Mouse (Mus musculus) E14TG2a.4 (cell line): ENCODE results near the gene Rps29.
"Not testable (repeated sequence)": the region's sequence is repeated elsewhere in the genome, so short reads cannot be mapped to it uniquely, and the experiment has no call there.

Experiments used
- CTCF ChIP-seq: conservative IDR thresholded peaks from 2 replicates; pipeline ENCODE4 v1.5.1; 2014; ENCODE audit warnings: low read length
- POU5F1 ChIP-seq: IDR thresholded peaks from 2 replicates; pipeline ENCODE4 v1.6.1; 2014; ENCODE audit warnings: low read length, borderline replicate concordance

GRCm38 (mm10) chr12:69163586-69163985 is 4.6 kb upstream of the Rps29 start:
- TF ChIP-seq CTCF, POU5F1: not testable (repeated sequence)
